Mouse (Mus musculus) CH12F3 (cell line): ENCODE results near the gene Rnf169.

ENCODE experiments used
- in situ Hi-C: fragments of 300-500 bp; cut with MboI; formaldehyde crosslinking; loops from 2 replicates; pipeline ENCODE4 v1.14.3; 2020; ENCODE audit warnings: low sequenced_read_pairs

The Rnf169 gene

DNA sequence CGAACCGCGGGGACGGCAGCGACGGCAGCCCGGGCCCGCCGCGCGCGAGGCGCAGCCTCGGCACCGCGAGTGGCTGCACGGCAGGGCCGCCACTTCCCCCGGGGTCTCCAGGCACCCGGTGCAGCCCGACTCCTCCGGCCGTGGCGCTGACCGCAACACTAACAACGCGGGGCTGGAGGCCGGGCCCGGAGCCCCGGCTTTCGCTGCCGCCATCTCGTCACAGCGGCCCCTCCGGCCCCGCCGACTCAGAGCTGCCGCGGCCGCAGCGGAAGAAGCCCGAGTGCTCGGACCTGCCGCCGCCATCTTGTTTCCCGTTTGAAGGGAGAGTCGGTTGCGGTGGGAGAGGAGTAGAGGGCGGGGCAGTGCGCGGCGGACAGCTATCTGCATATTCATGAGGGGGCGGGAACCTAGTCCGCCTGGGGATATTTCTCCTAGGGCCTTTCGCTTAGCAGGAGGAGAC is at the start of gene Rnf169:
Gene Rnf169, minus strand, starts transcription at position 317 of the 460 bp plus-strand sequence.
- in situ Hi-C loops = no loop called here

DNA sequence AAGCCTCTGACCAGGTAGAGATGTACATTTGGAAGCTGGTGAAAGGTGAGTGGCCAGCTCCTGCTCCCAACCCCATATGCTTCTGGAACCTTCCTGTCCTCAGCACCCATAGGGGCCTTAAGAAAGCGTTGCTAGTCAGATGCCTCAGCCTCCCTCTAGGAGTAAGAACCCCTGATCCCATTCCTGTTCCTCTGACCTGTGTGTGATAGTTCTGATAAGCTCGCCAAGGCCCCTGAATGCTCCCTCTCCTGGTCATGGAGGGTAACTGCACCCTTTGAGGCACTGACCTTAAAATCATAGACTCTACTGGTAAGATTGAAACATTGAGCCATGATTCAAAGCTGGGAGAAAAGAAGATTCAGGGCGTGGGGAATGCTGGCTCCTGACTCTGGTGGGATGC is 49.1 kb upstream of the Rnf169 start:
- in situ Hi-C loops = no loop called here

DNA sequence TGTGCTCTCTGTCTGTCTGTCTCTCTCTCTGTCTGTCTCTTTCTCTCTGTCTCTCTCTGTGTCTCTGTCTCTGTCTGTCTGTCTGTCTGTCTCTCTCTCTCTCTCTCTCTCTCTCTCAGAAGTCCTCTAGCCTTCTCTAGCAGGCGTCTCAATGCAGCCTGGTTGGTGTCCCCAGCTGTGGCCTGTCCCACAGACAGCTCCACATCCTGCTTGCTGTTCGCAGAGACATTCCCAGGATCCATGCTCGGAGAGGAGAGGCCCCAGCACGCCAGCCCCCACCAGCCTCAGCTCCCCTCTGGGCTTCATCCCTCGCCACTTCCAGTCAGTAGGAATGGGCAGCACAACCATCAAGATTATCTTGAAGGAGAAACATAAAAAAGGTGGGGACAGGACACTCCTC is 47.1 kb upstream of the Rnf169 start:
- in situ Hi-C loops = no loop called here

DNA sequence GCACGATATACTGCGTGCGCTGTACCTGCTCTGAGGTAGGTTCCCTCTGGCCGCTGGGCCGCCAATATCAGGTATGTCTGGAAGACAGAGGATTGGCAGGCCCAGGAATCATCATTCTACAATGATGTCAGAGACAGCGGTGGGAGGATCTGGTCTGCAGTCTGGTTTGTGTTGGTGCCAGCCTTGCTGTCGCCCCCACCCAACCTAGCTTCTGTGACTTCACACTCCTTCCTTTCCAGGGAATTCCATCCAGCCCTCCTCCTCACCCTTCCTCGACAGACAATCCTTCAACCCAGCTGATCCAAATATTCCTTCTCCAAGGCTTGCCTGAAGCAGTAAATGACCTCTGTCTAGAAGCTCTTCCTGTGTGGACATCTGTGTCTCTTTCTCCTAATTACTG is 36.8 kb upstream of the Rnf169 start:
- in situ Hi-C loops = no loop called here

DNA sequence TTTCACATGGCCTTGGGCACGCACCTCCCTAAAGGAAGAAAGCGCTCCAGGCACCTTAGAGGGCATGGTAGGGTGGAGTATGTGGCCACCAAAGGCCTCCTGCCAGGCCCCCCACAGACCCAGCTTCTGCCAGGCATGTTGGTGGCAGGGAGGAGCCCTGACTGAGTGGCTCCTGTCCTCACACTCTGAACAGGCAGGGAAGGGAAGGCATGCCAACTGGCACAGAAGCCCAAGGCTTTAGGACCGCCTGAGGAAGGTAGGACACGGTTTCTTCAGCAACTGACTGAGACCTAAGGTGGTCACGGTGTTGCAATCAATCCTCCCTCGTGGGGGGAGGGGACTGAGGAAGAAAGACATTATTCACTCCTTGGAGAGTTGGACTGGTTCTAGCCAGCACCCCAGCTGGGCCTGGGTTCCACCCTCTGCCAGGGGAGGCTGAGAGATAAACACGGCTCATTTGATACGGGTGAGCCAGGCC is 33.9 kb upstream of the Rnf169 start:
- in situ Hi-C loops = no loop called here

DNA sequence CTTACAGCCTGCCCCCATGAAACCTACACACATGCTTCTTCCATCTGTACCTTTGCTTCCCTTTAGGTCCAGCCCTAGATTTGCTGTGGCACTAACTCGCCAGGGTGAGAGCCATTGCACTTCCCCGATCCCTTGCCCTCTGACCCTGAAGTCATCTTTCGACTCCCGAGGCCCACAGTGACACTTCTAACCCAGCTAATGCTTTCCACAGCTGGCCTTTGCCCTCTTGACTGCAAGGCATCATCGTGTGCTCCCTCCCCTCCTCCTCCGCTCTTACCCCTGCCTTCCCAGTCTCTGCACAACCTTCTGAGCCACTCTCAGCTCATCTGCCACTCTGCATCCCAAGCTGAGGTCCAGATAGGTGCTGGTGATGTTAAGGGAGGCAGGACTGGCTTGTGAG is 32.3 kb upstream of the Rnf169 start:
- in situ Hi-C loops = no loop called here

DNA sequence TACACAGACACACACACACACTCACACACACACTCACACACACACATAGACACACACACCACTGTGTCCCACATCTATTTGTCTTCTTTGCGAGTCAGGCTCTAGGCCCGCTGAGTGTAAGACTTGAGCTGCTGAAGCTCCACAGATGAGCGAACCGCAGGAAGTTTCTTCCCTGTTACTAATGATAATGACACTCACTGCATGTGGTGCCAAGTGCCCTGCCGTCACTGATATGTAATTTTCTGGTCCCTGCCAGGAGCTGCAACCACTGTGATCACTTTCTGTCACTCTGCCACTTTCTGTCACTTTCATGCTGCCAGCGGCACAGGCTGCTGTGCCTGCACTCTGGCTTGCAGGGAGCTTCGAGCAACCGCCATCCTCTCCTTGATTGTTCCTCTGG is 31.8 kb upstream of the Rnf169 start:
- in situ Hi-C loops = no loop called here

DNA sequence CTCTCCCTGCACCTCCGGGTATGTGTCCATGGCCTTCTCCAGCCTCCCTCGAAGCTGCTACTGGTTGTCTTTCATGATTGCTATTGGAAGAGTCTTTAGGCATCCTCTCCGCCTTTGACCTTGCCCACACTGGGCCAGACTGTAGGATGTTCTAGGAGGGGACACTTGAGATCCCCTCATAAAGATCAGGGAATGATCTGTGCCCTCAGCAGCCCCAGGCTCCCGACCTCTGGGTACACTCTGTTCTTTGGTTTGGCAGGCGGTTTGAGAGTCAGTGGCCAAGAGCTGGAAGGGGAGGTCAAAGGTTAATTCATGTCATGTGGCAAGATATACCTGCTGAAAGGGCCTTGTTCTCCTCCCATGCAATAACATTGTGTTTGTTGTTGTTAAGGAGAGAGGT is 30.5 kb upstream of the Rnf169 start:
- in situ Hi-C loops = no loop called here

DNA sequence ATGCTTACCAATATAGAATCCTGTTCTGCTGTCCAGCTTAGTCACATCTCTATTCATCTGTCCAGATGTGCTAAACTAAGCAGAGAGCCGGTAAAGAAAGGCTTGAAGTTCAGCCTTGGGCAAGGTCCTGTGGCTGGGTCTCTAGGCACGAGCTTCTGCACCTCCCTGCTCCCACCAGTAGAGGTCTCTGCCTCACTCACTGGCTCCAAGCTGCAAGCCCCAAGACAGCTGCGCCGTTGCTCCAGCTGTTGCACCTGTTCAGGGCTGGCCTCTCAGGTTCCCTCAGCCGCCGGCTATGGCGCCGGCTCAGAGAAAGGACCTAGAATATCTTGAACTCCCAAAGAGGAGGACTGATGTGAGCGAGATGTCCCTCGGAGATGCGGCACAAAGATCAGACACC is 29.4 kb upstream of the Rnf169 start:
- in situ Hi-C loops = no loop called here

DNA sequence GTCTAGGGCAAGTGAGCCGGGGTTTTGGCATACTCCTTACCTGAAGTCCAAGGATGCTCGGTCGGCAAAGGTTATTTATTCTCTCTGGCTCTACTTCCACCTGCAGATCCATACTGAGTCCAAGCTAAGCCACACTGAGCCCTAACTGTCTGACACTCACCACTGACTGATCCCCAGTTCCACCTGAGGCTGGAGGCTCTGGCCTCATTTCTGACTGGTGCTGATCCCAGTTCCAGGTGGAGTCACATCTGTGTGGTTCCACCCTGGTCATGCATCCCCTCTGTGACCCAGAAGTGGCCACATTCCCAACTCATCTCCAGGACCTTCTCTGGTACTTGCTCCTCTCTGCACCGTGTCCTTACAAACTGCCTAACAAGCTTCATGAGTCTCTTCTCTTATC is 28.5 kb upstream of the Rnf169 start:
- in situ Hi-C loops = no loop called here

DNA sequence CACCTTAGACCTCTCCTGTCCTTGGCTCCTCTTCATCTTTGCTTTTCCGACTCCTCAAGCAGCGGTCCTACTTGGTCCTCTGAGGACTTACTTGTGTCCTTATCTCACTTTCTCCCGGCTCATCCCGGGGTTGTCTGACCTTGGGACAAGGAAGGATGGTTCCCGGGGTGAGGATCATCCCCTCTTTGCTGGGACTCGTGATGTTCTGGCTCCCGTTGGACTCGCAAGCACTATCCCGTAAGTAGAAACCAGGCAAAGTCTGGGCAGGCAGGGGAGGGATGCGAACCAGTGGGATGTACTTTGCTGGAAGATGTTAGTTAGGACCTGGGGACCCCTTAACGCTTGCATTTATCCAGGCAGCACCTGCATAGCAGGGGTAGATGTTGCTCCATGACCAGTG is 26.2 kb upstream of the Rnf169 start:
- in situ Hi-C loops = no loop called here

DNA sequence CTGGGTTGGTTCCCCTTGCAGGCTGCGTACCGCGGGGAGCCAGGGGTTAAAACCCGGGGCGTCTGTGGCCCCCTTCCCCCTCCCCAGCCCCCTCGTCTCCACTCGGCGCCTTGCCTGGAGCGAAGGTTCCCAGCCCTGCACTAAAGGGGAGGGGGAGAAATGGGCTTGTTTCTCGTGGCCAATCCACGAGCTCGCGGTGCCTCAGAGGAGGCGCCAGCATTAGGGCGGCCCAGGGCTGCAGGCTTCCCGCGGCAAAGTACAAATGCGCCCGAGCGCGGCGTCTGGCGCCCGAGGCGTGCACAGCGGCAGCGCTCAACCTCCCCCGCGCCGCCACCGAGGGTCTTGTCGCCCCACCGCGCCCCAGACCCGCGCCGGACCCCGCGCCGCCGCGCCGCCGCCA is 25.5 kb upstream of the Rnf169 start, which contains the start of gene Chrdl2:
Gene Chrdl2, plus strand, starts transcription at position 383 of the 400 bp plus-strand sequence.
- in situ Hi-C loops = no loop called here

DNA sequence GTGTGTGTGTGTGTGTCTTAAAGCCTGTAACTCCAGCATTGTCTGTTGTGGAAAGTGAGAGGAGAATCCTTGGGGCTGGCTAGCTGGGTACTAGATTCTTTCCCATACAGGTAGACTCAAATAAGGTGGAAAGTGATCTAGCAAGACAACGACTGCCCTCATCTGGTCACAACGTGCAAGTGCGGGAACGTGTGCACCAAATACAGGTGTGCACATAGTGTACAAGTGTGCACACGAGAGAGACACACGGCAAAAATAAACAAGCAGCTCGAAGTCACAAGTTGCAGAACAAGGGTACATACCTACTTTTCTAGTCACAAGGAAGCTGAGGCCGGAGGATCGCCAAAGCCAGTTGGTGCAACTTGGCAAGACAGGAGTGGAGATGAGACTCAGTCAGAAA is 23.5 kb upstream of the Rnf169 start:
- in situ Hi-C loops = no loop called here

DNA sequence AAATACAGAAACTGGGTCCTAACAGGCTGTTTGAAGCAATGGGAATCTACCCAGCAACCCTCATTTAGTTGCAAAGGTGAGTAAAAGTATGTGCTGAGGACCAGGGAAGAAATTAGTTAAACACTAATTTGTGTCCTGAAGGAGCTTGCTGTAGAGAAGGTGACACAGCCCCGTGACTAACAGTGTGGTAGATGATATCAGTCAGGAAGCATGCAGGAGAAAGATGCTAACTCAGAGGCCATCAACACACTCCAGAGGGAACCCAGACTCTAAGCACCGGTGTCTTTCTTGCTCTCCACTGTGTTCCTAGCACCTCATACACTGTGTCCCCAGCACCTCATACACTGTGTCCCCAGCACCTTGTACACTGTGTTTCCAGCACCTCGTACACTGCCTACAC is 18.4 kb upstream of the Rnf169 start:
- in situ Hi-C loops = no loop called here

DNA sequence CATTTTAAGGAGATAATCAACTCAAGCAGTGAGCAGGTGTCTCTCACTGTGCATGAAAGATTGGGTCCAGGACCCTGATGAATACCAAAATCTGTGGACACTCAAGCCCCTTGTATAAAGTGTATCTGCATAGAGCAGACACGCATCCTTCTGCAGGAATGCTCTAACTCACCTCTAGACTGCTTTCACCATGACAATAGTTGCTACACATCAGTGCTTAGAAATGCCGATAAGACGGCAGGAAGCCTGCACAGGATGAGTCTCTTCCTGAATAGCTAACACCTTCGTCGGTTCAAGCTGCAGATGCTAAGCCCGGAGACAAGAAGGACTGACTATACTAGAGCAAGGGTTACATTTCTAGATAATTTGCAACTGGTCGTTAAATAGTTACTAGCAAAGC is 14.9 kb upstream of the Rnf169 start:
- in situ Hi-C loops = no loop called here

DNA sequence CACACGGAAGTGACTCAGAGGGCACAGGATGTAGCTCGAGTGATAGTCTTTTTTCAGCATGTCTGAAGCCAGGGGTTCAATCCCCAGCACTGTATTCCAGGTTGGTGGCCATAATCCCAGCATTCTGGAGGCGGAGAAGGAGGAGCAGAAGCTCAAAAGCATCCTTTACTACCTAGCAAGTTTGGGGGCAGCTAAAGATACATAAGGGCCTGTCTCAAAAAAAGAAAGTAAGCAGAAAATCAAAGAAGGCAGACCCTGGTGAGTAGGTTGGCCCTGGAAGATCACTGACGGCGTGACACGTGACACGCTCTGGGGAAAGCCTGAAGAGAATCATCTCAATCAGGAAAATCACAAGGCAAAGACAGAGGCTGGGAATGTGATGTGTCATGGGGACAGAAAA is 12.9 kb upstream of the Rnf169 start:
- in situ Hi-C loops = no loop called here

DNA sequence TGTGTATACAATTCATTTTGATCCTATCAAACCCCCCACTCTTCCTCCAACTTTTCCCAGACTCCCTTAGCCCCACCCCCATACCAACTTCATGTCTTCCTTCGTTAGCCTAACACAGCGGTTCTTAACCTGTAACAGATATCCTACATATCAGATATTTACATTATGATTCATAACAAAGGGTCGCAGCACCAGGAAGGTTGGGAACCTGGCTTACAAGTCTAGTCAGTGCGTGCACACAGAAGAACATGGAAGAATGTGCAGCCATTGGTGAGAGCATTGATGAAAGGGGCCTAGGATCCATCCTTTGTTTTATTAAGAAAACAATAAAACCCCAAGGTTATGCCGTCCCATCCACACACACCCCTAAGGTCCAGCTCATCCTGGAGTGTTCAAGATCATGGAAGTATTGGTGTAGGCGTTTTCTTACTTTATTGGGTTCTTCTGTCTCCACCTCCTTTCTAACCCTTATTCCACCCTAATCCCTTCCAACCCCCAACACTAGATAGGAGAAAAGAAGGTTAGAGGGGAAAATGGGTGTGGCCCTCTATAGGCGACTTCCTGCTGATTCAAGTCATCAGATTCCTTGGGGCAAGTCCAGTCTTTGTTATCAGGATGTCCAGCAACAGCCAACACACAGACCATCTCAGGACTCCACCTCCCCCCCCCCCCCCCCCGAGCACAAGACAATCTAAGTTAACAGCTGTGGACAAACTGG is 10.9 kb upstream of the Rnf169 start:
- in situ Hi-C loops = no loop called here

DNA sequence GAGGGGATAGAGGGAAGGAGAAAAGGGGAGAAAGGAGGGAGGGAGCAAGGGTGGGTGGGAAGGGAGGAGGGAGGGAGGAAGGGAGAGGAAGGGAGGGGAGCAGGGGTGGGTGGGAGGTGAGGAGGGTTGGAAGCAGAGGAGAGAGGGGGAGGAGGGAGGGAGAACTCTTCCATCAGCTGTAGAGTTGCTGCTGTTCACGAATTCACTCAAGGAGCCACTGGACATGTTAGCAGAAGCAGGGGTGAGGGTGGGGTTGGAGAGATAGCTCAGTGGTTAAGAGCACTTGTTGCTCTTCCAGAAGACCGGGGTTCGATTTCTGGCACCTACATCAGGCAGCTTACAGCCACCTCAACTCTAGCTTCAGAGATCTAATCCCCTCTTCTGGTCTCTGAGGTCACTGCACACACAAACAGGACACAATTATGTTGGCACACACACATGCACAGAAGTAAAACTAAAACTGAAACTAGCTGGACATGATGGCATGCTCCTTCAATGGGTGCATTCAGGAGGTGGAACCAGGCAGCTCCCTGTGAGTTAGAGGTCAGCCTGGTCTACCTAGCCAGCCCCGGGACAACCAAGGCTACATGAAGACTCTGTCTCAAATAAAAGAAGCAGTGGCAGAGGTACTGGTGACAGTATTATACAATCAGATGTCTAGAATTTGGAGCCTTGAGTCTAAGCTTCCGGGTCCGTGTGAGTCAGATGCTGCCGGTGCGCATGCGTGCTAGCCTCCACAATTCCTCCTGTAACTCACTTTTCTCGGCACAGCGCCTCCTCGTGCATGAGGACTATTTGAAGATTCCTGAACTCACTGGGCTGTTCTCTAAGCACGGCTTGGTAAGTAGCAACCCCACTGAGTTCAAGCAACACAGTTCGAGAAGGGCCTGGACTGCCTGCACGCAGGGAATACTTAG is 9.9 kb upstream of the Rnf169 start:
- in situ Hi-C loops = no loop called here

DNA sequence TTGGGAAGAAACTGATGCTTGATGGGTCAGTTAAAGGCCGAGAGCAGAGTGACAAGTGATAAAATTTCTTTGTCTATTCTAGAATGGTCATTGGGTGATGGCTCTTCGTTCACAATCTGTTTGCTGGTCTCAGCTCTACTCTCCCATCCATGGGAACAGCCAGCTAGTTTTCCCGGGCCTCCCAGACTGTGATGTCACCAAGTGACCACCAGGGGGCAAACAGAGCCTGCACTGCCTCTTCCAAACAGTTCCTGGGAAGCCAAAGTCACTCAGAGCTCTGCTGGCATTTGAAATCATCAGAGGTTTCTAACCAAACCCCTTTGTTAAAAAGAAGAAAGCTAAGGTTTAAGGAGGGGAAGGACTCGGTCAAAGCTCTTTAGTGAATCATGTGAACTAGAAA is 8.5 kb upstream of the Rnf169 start:
- in situ Hi-C loops = no loop called here

DNA sequence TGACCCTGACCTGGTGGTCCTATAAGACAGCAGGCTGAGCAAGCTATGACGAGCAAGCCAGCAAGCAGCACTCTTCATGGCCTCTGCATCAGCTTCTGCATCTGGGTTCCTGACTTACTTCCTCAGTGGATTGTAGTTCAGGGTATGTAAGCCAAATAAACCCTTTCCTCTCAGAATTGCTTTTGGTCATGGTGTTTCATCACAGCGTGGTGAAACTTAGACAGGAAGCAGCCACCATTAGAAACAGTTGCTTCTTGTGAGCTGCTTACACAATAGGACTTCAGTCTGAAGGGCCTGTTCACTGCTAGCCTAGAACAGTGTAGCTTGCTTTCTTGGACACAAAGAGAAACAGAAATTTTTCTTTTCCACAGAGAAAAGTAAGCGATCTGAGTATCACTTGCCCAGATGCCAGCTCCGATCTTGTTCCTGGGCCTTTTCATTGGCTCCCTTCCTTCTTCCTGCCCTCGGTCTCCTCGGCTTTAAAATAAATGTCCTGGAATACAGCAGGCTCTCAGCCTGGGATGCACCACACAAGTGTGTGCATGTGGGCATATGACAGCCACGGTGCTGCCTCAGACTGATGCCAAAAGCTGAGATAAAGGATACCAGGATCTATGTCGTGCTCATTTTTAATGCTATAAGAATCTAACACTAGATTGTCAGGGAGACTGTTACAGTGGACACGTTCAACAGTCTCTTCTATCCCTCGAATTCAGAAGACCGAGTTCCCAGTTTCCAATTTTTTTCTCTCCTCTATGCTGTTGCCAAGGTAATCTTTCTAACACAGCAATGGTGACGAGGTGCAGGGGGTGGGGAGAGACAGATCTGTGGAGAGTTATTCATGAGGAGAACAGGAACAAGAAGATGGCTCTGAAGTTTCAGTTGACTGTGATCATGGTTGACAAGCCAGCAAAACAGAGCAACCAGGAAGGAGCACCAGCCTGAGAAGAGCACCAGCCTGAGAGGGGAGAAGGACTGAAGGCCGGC is 2.3 kb upstream of the Rnf169 start:
- in situ Hi-C loops = no loop called here

DNA sequence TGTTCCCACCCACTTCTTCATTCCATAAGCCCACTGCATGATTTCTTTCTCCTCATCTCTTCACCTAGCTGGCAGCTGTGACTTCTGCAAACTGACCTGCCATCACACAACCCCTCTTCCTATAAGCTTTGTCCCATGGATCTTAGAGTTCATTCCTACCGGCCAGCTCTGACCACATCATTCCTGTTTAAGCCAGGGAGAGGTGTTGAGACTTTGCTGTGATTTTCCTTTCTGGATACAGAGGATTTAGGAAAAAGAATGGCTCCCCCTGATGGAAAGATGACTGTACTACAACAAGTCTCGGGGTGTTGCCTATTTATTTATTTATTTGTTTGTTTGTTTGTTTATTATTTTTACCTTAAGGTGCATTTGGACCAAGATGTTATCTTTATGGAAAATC is 1.1 kb upstream of the Rnf169 start:
- in situ Hi-C loops = no loop called here
